ENCODE assay signal across 8 mouse cellular contexts in the genomic region with DNA sequence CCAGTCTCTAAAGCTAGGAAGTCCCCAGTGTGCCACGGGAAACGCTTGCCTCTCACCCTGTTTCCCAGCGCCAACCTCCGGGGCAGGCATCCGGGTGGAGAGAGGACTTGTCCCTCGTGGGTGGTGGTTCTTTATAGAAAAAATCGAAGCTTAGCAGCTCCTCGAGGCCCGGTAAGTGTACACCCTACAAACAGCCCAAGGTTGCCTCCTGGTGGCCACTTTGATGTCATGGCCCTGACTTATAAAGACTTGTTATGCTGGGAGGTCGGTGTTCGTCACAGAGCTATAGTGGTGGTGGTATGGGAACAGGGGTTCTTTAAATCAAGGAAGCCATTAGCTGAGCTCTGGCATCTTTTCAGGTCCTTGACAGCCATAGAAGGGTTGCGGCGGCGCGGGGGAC. TPM values are rescaled to one million over a fixed set of nuclear protein-coding genes. Genes with fewer than 3 reads are reported as not detected.
DNase-seq lines count a peak whose midpoint lies in the region; TF ChIP-seq lines count a peak whose summit lies in the region.

No protein-coding gene starts in this region.

- H3K36me3 ChIP-seq in ES-E14 (ENCODE audit: control insufficient read depth, insufficient read depth, low read length, poor library complexity, severe bottlenecking), result peaks cover 3% of the 10 kb centered on the region; the same call in 1 of the 2 replicates
- peaks cover 48% of the 10 kb centered on the region for H3K36me3 ChIP-seq in forebrain, embryonic 10.5 days (replicated peaks)
- H3K36me3 ChIP-seq in hindbrain, embryonic 10.5 days, result peaks cover 41% of the 10 kb centered on the region

- WGBS in forebrain, embryonic 10.5 days, result 57% methylated on average over 15 of the region's 15 CpGs
- 53% methylated on average over 15 of the region's 15 CpGs for WGBS in hindbrain, embryonic 10.5 days

- no peaks in the 10 kb centered on the region for H3K4me1 ChIP-seq in ES-E14 (ENCODE audit: control insufficient read depth in 2 of 2, insufficient read depth in 2 of 2, low read length in 2 of 2, poor library complexity in 1 of 2)
- H3K4me1 ChIP-seq in forebrain, embryonic 10.5 days, result peaks cover 1% of the 10 kb centered on the region; the same call in 1 of the 2 replicates
- H3K4me1 ChIP-seq in hindbrain, embryonic 10.5 days (replicated peaks), result no peaks in the 10 kb centered on the region

- no peak for TF ChIP-seq POLR2A in brain, embryonic 14.5 days (IDR thresholded peaks at IDR 0.05; ENCODE audit: borderline replicate concordance, extremely low read depth, insufficient read depth, insufficient read length, poor library complexity, severe bottlenecking)

- in situ Hi-C loops in ES-E14 (cut with MboI; ENCODE audit: low sequenced_read_pairs in 2 of 2, unreplicated experiment in 2 of 2), result no loop called here

- H3K27ac ChIP-seq in ES-E14 (ENCODE audit: insufficient read depth, low read depth, low read length, poor library complexity, severe bottlenecking), result no peak overlapping the region
- H3K27ac ChIP-seq in forebrain, embryonic 10.5 days, result no peak overlapping the region
- H3K27ac ChIP-seq in hindbrain, embryonic 10.5 days, result no peak overlapping the region

- no peaks in the 10 kb centered on the region for H3K9me3 ChIP-seq in ES-E14 (ENCODE audit: control insufficient read depth, insufficient read depth, low read depth, low read length)
- no peaks in the 10 kb centered on the region for H3K9me3 ChIP-seq in forebrain, embryonic 10.5 days
- H3K9me3 ChIP-seq in hindbrain, embryonic 10.5 days, result no peaks in the 10 kb centered on the region

- peak; percentile 31 for DNase-seq in ES-E14 (ENCODE audit: low read depth, low spot score)
- peak; percentile 76 for DNase-seq in brain, embryonic 14.5 days (ENCODE audit: low read depth)
- DNase-seq in forebrain, embryonic 10.5 days (ENCODE audit: extremely low spot score, low spot score), result peak; percentile 24
- peak; percentile 34 for DNase-seq in hindbrain, embryonic 10.5 days (ENCODE audit: low spot score)
- peak; percentile 16 to 67 for DNase-seq in layer of hippocampus, postnatal 25 days (ENCODE audit: extremely low spot score in 1 of 2, low spot score in 1 of 2)
- peak; percentile 46 to 62 for DNase-seq in lung, postnatal 4 days
- peak; percentile 4 to 20 for DNase-seq in right cerebral cortex, postnatal 36 days (ENCODE audit: low spot score in 2 of 2)
- no peak for DNase-seq in MN1 (ENCODE audit: low spot score)

- peak; percentile 61; the same call in 1 of the 2 replicates for TF ChIP-seq CTCF in brain, embryonic 14.5 days (IDR thresholded peaks at IDR 0.05; ENCODE audit: borderline replicate concordance, extremely low read depth, insufficient read depth, insufficient read length)

- H3K4me3 ChIP-seq in ES-E14 (ENCODE audit: insufficient read depth in 1 of 2, low read depth in 1 of 2, low read length in 2 of 2, poor library complexity in 1 of 2, severe bottlenecking in 1 of 2), result no peak overlapping the region; a peak in 1 of 4 replicates
- H3K4me3 ChIP-seq in forebrain, embryonic 10.5 days, result no peak overlapping the region
- no peak overlapping the region for H3K4me3 ChIP-seq in hindbrain, embryonic 10.5 days

- no peaks in the 10 kb centered on the region for H3K27me3 ChIP-seq in forebrain, embryonic 10.5 days (ENCODE audit: poor library complexity, severe bottlenecking)
- H3K27me3 ChIP-seq in hindbrain, embryonic 10.5 days (ENCODE audit: insufficient read depth, poor library complexity, severe bottlenecking), result no peaks in the 10 kb centered on the region

- no peak overlapping the region for H3K9ac ChIP-seq in ES-E14 (ENCODE audit: insufficient read depth, low read depth, low read length, poor library complexity, severe bottlenecking)

TF ChIP-seq in ES-E14, 5 proteins besides CTCF, POLR2A, EP300 and RAD21:
- TF ChIP-seq CHD2 (IDR thresholded peaks at IDR 0.05; ENCODE audit: low read depth, low read length) (no peak), ZNF384 (IDR thresholded peaks at IDR 0.05; ENCODE audit: low read depth, low read length) (no peak)

RNA-seq across cellular contexts. Expression of a gene that starts 30.9 kb away (rescaled TPM):
- 2.6 and 2.8 TPM in 2 replicates for total RNA-seq in ES-E14 (2012; rRNA removed)
- 0.20 and 0.36 TPM in 2 replicates for polyA plus RNA-seq in brain, embryonic 14.5 days (2012; rRNA removed)
- 2.5 and 2.8 TPM in 2 replicates for polyA plus RNA-seq in forebrain, embryonic 10.5 days (2016; fragmentation: Nextera tagmentation; extraction: Ambion mirVana)
- 2.1 and 2.4 TPM in 2 replicates for polyA plus RNA-seq in hindbrain, embryonic 10.5 days (2016; fragmentation: Nextera tagmentation; extraction: Ambion mirVana)
- under 1 TPM in 1 of 2 experiments, not detected in 1; 0.25 TPM for total RNA-seq in layer of hippocampus, postnatal 25 days (2021)

RNA-seq across cellular contexts. Expression of a gene that starts 59.7 kb away (rescaled TPM):
- 42.7 and 47.1 TPM in 2 replicates for total RNA-seq in ES-E14 (2012; rRNA removed)
- polyA plus RNA-seq in brain, embryonic 14.5 days (2012; rRNA removed), result 204 and 237 TPM in 2 replicates
- 81.2 and 88.9 TPM in 2 replicates for polyA plus RNA-seq in forebrain, embryonic 10.5 days (2016; fragmentation: Nextera tagmentation; extraction: Ambion mirVana)
- polyA plus RNA-seq in hindbrain, embryonic 10.5 days (2016; fragmentation: Nextera tagmentation; extraction: Ambion mirVana), result 81.0 and 87.1 TPM in 2 replicates
- total RNA-seq in layer of hippocampus, postnatal 25 days (2021), result 10 to 100 TPM; 72.9 to 95.9 TPM
